In genomic region chr11:12035916-12036910, GRCm38 (mm10) we compare ENCODE assay signal across 7 mouse cellular contexts. TPM values are rescaled to one million over a fixed set of nuclear protein-coding genes. Genes with fewer than 3 reads are reported as not detected.
DNase-seq lines count a peak whose midpoint lies in the region; ATAC-seq and TF ChIP-seq lines count a peak whose summit lies in the region.

No protein-coding gene starts in this region.

- H3K27me3 ChIP-seq in embryonic facial prominence, embryonic 10.5 days (replicated peaks; ENCODE audit: low read depth, poor library complexity, severe bottlenecking), result peaks cover 100% of the 10 kb centered on the region
- H3K27me3 ChIP-seq in hindbrain, embryonic 10.5 days (ENCODE audit: insufficient read depth, poor library complexity, severe bottlenecking), result peaks cover 100% of the 10 kb centered on the region
- peaks cover 92% of the 10 kb centered on the region for H3K27me3 ChIP-seq in liver, embryonic 15.5 days

- no peaks in the 10 kb centered on the region for H3K9me3 ChIP-seq in embryonic facial prominence, embryonic 10.5 days
- H3K9me3 ChIP-seq in hindbrain, embryonic 10.5 days, result no peaks in the 10 kb centered on the region
- H3K9me3 ChIP-seq in liver, embryonic 15.5 days (replicated peaks), result no peaks in the 10 kb centered on the region

- peak; percentile 41 for DNase-seq in ZHBTc4 (ENCODE audit: low read depth, low spot score)
- peak; percentile 53 for DNase-seq in embryonic facial prominence, embryonic 10.5 days (ENCODE audit: low spot score)
- peak; percentile 46 for DNase-seq in hindbrain, embryonic 10.5 days (ENCODE audit: low spot score)
- DNase-seq in ovary, adult 18-20 months (ENCODE audit: low spot score), result no peak
- DNase-seq in cerebellum, postnatal 36 days, result no peak

- H3K4me2 ChIP-seq in liver, embryonic 15.5 days, result peak overlapping the region; percentile 76

- peak overlapping the region; percentile 63 for H3K9ac ChIP-seq in liver, embryonic 15.5 days

- H3K4me3 ChIP-seq in embryonic facial prominence, embryonic 10.5 days, result peak overlapping the region; percentile 74
- H3K4me3 ChIP-seq in hindbrain, embryonic 10.5 days, result peak overlapping the region; percentile 72
- peak overlapping the region; percentile 65 for H3K4me3 ChIP-seq in liver, embryonic 15.5 days (replicated peaks)
- peak overlapping the region; percentile 39 for H3K4me3 ChIP-seq in olfactory bulb, adult 2 months (ENCODE audit: insufficient read depth, low read depth, low read length)

- ATAC-seq in liver, embryonic 15.5 days (ENCODE audit: insufficient read depth), result peak; percentile 17

- TF ChIP-seq CTCF in olfactory bulb, adult 2 months (IDR thresholded peaks at IDR 0.05; ENCODE audit: insufficient read depth, low read depth, low read length), result no peak

- peaks cover 20% of the 10 kb centered on the region for H3K36me3 ChIP-seq in embryonic facial prominence, embryonic 10.5 days (replicated peaks)
- H3K36me3 ChIP-seq in hindbrain, embryonic 10.5 days, result peaks cover 15% of the 10 kb centered on the region
- no peaks in the 10 kb centered on the region for H3K36me3 ChIP-seq in liver, embryonic 15.5 days (replicated peaks)

- H3K27ac ChIP-seq in embryonic facial prominence, embryonic 10.5 days (replicated peaks), result peak overlapping the region; percentile 97
- peak overlapping the region; percentile 97 for H3K27ac ChIP-seq in hindbrain, embryonic 10.5 days
- H3K27ac ChIP-seq in liver, embryonic 15.5 days (replicated peaks), result peak overlapping the region; percentile 71
- no peak overlapping the region for H3K27ac ChIP-seq in olfactory bulb, adult 2 months (ENCODE audit: insufficient read depth, low read depth, low read length)

- WGBS in embryonic facial prominence, embryonic 10.5 days, result 2% methylated on average over 65 of the region's 65 CpGs
- WGBS in hindbrain, embryonic 10.5 days, result 2% methylated on average over 65 of the region's 65 CpGs
- WGBS in liver, embryonic 15.5 days (ENCODE audit: insufficient replicate concordance), result 3% methylated on average over 64 of the region's 65 CpGs
- 7% methylated on average over 62 of the region's 65 CpGs for WGBS in olfactory bulb, adult 2 months

- TF ChIP-seq POLR2A in olfactory bulb, adult 2 months (IDR thresholded peaks at IDR 0.05; ENCODE audit: insufficient read depth, low read depth, low read length), result no peak

- H3K4me1 ChIP-seq in embryonic facial prominence, embryonic 10.5 days, result peaks cover 19% of the 10 kb centered on the region
- H3K4me1 ChIP-seq in hindbrain, embryonic 10.5 days (replicated peaks), result peaks cover 16% of the 10 kb centered on the region
- peaks cover 33% of the 10 kb centered on the region for H3K4me1 ChIP-seq in liver, embryonic 15.5 days (replicated peaks)
- H3K4me1 ChIP-seq in olfactory bulb, adult 2 months (ENCODE audit: control insufficient read depth, insufficient read depth, low read length), result 0 out of 2 replicates have a peak, but pooled peaks cover 7% of the 10 kb centered on the region

RNA-seq across cellular contexts. Expression of gene Grb10, which starts 2.3 kb away (rescaled TPM):
- 637 and 676 TPM in 2 replicates for polyA plus RNA-seq in embryonic facial prominence, embryonic 10.5 days (2016; fragmentation: Nextera tagmentation; extraction: Ambion mirVana)
- polyA plus RNA-seq in hindbrain, embryonic 10.5 days (2016; fragmentation: Nextera tagmentation; extraction: Ambion mirVana), result 410 and 548 TPM in 2 replicates
- 148 and 163 TPM in 2 replicates for polyA plus RNA-seq in liver, embryonic 15.5 days (2015; fragmentation: Nextera tagmentation; extraction: Ambion mirVana)
- not detected in 2 replicates for polyA plus RNA-seq in olfactory bulb, adult 2 months (2012; ENCODE audit: insufficient read depth, insufficient read length, low replicate concordance, missing spikeins)

Comparison
In these comparisons a context has a peak if more than half of its experiments do, and no peak if none do; other contexts are left out.
1. DNase-seq: peak in ZHBTc4 (single experiment), embryonic facial prominence, embryonic 10.5 days (single experiment) and hindbrain, embryonic 10.5 days (single experiment); none in ovary, adult 18-20 months (single experiment) and cerebellum, postnatal 36 days (0 of 2).
2. RNA of gene Grb10, which starts 2.3 kb away (polyA plus RNA-seq): 637 to 676 TPM in embryonic facial prominence, embryonic 10.5 days, 410 to 548 TPM in hindbrain, embryonic 10.5 days and 148 to 163 TPM in liver, embryonic 15.5 days; not detected in olfactory bulb, adult 2 months; every median in the first group is over 100 times any median in the second.
3. Peak in every context shown above with its lines, with median percentiles within 50 percentile points of each other: H3K4me3 ChIP-seq.